Mouse (Mus musculus): ENCODE results near the gene Ecm1.

GRCm38 (mm10) chr3:95701085-95701484, 38.3 kb downstream of the Ecm1 start:
- TF ChIP-seq GATA1 (IDR thresholded peaks at IDR 0.05; ENCODE audit: low read length) = no peak
- no peak for TF ChIP-seq TAL1 (IDR thresholded peaks at IDR 0.05; ENCODE audit: low read length)

Measured in erythroblast, embryonic 14.5 days (primary cell).